Mouse (Mus musculus) neural tube, embryonic 12.5 days (tissue): Measurements from ENCODE around the gene Zfp871. TPM values are rescaled to one million over a fixed set of nuclear protein-coding genes. Genes with fewer than 3 reads are reported as not detected.

Experiments
- ATAC-seq: fragments of 200-750 bp; cut with Nextera tagmentation; 2 replicates; pipeline ENCODE4 v1.8.0; 2017; ENCODE audit warnings: low read depth, mild to moderate bottlenecking, moderate TSS enrichment, moderate library complexity; ENCODE audit not compliant: low FRiP score
- H3K27ac ChIP-seq: fragments of 300-500 bp; sonication (generic); 2 replicates; pipeline ENCODE4 v1.5.1; 2016
- H3K27me3 ChIP-seq: fragments of 300-500 bp; sonication (generic); replicated peaks from 2 replicates; pipeline ENCODE4 v1.6.1; 2016; ENCODE audit warnings: mild to moderate bottlenecking
- H3K36me3 ChIP-seq: fragments of 300-500 bp; sonication (generic); 2 replicates; pipeline ENCODE4 v1.6.1; 2016; ENCODE audit warnings: mild to moderate bottlenecking
- H3K4me1 ChIP-seq: fragments of 300-500 bp; sonication (generic); 2 replicates; pipeline ENCODE4 v1.6.1; 2016
- H3K4me2 ChIP-seq: fragments of 300-500 bp; sonication (generic); replicated peaks from 2 replicates; pipeline ENCODE4 v1.6.1; 2016; ENCODE audit warnings: mild to moderate bottlenecking
- H3K4me3 ChIP-seq: fragments of 300-500 bp; sonication (generic); 2 replicates; pipeline ENCODE4 v1.5.1; 2016
- H3K9ac ChIP-seq: fragments of 300-500 bp; sonication (generic); 2 replicates; pipeline ENCODE4 v1.6.1; 2016; ENCODE audit warnings: mild to moderate bottlenecking
- H3K9me3 ChIP-seq: fragments of 300-500 bp; sonication (generic); 2 replicates; pipeline ENCODE4 v1.6.1; 2016; ENCODE audit warnings: mild to moderate bottlenecking
- WGBS: fragments of 180-500 bp; shearing (Covaris S2); methylation state at CpG from one replicate; pipeline ENCODE4 v1.1.7; 2016; 5-methylcytosine and 5-hydroxymethylcytosine counted together
- polyA plus RNA-seq: library from polyadenylated mRNA; unstranded; fragments of >200 nt; fragmentation: Nextera tagmentation; extraction: Ambion mirVana; gene quantifications from 2 replicates; pipeline ENCODE4 v1.2.1, GENCODE M21; 2016

The Zfp871 gene
- 39.9 and 44.9 TPM in 2 replicates for polyA plus RNA-seq

DNA sequence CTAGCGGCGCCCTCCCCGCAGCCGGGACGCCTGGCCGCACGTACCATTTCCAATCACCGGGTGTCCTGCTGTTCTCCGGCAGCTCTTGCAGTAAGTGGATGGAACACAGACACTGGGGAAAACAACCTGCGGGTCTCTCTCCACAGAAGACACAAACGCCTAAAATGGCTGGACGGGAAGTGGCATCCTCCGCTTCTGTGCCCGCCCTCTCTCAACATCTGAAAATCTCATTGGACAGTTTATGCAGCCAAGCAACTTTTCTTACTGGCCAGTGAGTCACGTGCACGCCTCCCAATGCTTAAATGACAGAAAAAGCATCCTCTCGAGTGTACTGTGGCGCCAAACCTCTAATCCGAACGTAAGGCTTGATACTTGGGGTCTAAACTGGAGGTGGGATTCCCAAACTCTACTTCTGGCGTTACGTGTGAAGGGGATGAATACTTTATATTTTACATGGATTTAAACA is at the start of gene Zfp871:
Gene Zfp871, minus strand, starts transcription at position 194 of the 466 bp plus-strand sequence.
- peak within 1 kb of the TSS; percentile 93 for H3K4me3 ChIP-seq
- H3K4me1 ChIP-seq: peaks cover 20% of the 10 kb centered on the region
- H3K36me3 ChIP-seq: peaks cover 28% of the 10 kb centered on the region
- H3K9ac ChIP-seq: peak within 1 kb of the TSS; percentile 86
- peak; percentile 98 for ATAC-seq
- WGBS: under 1% methylated on average over 22 of the region's 22 CpGs
- peak within 1 kb of the TSS; percentile 79 for H3K27ac ChIP-seq
- H3K27me3 ChIP-seq: no peaks in the 10 kb centered on the region
- H3K4me2 ChIP-seq: peak within 1 kb of the TSS; percentile 68
- H3K9me3 ChIP-seq: peaks cover 8% of the 10 kb centered on the region; the same call in 1 of the 2 replicates

DNA sequence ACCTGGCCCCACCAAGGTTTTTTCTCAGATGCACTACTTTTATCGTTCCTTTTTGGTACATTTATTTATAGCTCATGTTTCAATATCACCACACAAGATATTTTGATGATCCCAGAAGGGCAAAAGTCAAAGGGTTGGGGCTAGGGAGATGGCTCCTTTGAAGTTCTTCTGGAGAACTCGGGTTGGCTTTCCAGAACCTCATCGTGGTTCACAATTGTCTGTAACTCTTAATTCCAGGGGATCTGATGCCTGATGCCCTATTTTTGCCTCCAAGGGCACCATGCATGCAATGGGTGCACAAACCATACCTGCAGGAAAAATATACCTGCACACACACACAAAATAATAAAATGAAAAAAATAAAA is 42.3 kb upstream of the Zfp871 start:
- Histone ChIP-seq H3K4me3 (peak overlapping the region; percentile 87), H3K4me1 (peaks cover 11% of the 10 kb centered on the region), H3K4me2 (peak overlapping the region; percentile 79), H3K9ac (no peak overlapping the region), H3K9me3 (no peaks in the 10 kb centered on the region), H3K36me3 (peaks cover 11% of the 10 kb centered on the region; the same call in 1 of the 2 replicates), H3K27me3 (no peaks in the 10 kb centered on the region), H3K27ac (no peak overlapping the region)
- 33% methylated on average over 3 of the region's 3 CpGs for WGBS
- ATAC-seq: 0 out of 2 replicates have a peak, but pooled peaks have one; percentile 5

DNA sequence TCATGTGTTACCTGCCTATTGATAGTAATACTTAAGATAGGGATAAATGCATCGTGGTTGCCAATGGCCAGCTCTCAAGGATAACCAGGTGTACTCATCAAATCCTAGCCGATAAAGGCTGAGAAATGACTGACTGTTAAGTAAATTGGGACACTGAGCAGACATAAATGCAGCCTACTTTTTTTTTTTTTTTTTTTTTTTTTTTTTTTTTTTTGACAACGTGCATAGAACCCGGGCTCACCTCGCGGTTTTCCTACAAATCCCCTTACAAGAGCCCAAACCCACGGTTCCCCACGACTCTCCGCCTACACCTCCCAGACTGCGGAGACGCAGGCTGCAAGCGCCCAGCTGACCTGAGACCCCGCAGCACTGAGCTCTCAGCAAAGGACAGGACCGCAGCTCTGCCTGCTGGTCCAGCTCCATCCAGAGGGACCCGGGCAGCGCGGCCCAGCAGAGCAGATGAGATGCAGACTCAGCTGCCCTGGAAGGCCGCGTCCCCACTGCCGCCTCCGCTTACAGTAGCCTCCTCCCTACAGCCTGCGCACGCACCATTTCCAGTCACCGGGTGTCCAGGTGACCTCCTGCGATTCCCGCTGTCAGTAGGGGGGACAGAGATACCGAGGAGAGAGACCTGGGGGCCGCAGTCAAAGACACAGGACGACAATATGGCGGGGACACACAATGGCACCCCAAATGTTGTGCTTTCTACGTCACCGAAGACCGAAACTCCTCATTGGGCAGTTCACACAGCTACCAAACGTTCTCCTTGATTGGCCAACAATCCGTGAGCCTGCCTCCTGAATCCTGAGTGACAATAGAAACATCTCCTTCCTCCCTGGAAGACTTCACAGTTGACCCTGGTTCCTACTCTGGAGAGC is 41.7 kb upstream of the Zfp871 start, which contains the start of gene Zfp799:
Gene Zfp799, minus strand, starts transcription at position 722 of the 878 bp plus-strand sequence.
- peak within 1 kb of the TSS; percentile 87 for H3K4me3 ChIP-seq
- peak within 1 kb of the TSS; percentile 94 for H3K9ac ChIP-seq
- H3K9me3 ChIP-seq: no peaks in the 10 kb centered on the region
- no peaks in the 10 kb centered on the region for H3K27me3 ChIP-seq
- H3K4me2 ChIP-seq: peak within 1 kb of the TSS; percentile 79
- peaks cover 11% of the 10 kb centered on the region for H3K4me1 ChIP-seq
- WGBS: 2% methylated on average over 35 of the region's 35 CpGs
- ATAC-seq: peak; percentile 99
- H3K36me3 ChIP-seq: peaks cover 15% of the 10 kb centered on the region
- H3K27ac ChIP-seq: peak within 1 kb of the TSS; percentile 32; the same call in 1 of the 2 replicates

DNA sequence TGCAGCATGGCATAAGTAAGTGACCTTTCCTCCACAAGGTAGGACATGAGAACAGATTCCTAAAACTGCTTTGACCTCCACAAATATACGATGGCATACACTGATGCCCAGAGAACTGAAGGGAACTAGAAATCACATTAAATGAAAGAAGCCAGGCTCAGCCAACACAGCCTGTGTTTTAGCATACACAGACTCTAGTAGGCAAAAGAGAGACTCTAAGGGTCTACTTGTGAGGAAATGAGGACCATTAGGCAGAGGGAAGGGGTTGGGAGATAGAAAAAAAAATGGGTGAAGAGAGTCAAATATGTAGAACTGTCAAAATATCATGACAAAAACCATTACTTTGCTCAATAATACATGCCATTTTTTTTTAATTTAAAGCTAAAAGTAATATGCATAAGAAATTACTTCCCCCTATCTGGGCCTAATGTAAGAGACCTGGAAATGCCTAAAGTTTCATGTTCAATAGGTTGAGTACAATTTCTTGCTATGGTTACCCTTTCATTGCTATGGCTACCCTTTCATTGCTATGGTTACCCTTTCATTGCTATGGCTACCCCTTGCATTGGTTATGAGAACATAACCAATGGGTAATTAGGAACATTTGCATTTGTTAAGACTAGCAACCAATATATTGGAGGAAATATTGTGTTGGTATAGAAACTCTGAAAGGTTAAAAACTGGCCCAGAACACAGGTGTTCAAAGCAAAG is 28.1 kb upstream of the Zfp871 start:
- no peak for ATAC-seq
- no peak overlapping the region for H3K27ac ChIP-seq
- H3K4me1 ChIP-seq: peaks cover 5% of the 10 kb centered on the region; the same call in 1 of the 2 replicates
- H3K36me3 ChIP-seq: peaks cover 40% of the 10 kb centered on the region
- H3K9ac ChIP-seq: no peak overlapping the region
- no peak overlapping the region for H3K4me3 ChIP-seq
- H3K9me3 ChIP-seq: no peaks in the 10 kb centered on the region
- WGBS: 84% methylated on average over 1 of the region's 1 CpGs
- H3K27me3 ChIP-seq: no peaks in the 10 kb centered on the region
- no peak overlapping the region for H3K4me2 ChIP-seq

DNA sequence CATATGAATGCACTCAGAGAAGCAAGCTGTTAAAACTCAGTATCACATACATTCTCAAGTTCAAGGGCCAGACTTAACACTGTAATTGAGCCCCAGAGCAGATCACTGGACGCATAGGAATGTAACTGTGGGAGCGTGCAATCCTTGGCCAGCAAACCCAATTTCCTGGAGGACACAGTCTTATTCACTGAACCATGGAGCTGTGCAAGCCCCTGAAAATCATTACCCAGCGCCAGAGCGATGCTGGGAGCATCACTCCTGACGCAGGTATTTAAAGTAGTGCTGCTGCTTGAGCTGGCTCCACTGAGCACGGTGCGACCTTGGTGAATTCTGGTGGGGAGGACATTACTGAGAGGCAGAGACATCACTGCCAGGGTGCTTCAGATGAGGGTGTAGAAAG is 26.0 kb upstream of the Zfp871 start:
- H3K9me3 ChIP-seq: no peaks in the 10 kb centered on the region
- H3K4me3 ChIP-seq: no peak overlapping the region
- no peak overlapping the region for H3K9ac ChIP-seq
- no peak overlapping the region for H3K4me2 ChIP-seq
- peaks cover 9% of the 10 kb centered on the region; the same call in 1 of the 2 replicates for H3K4me1 ChIP-seq
- WGBS: 77% methylated on average over 7 of the region's 7 CpGs
- no peaks in the 10 kb centered on the region for H3K27me3 ChIP-seq
- H3K27ac ChIP-seq: no peak overlapping the region
- ATAC-seq: no peak
- H3K36me3 ChIP-seq: peaks cover 22% of the 10 kb centered on the region

DNA sequence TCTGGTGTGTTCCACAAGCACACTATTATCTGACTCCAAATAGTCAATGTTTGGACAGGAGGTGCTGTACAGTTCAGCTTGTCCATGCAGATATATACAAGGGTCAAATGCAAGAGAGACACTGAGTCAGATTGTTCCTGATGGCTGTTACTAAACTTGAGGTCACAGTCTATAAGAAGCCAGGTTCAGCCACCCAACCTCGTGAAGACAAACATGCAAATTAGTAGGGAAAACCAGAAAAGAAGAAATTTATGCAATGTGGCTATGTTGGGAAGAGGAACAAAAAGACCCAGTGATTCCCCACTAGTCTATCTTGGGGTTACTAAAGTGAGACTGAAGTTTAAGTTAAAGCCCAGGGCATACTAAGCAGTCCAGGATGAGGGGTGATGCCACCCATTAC is 22.6 kb upstream of the Zfp871 start:
- no peak overlapping the region for H3K27ac ChIP-seq
- peak overlapping the region; percentile 66; the same call in 1 of the 2 replicates for H3K4me2 ChIP-seq
- ATAC-seq: no peak
- H3K4me3 ChIP-seq: no peak overlapping the region
- 32% methylated on average over 1 of the region's 1 CpGs for WGBS
- H3K9me3 ChIP-seq: no peaks in the 10 kb centered on the region
- no peaks in the 10 kb centered on the region for H3K27me3 ChIP-seq
- H3K4me1 ChIP-seq: peaks cover 23% of the 10 kb centered on the region; the same call in 1 of the 2 replicates
- no peak overlapping the region for H3K9ac ChIP-seq
- peaks cover 4% of the 10 kb centered on the region; the same call in 1 of the 2 replicates for H3K36me3 ChIP-seq

DNA sequence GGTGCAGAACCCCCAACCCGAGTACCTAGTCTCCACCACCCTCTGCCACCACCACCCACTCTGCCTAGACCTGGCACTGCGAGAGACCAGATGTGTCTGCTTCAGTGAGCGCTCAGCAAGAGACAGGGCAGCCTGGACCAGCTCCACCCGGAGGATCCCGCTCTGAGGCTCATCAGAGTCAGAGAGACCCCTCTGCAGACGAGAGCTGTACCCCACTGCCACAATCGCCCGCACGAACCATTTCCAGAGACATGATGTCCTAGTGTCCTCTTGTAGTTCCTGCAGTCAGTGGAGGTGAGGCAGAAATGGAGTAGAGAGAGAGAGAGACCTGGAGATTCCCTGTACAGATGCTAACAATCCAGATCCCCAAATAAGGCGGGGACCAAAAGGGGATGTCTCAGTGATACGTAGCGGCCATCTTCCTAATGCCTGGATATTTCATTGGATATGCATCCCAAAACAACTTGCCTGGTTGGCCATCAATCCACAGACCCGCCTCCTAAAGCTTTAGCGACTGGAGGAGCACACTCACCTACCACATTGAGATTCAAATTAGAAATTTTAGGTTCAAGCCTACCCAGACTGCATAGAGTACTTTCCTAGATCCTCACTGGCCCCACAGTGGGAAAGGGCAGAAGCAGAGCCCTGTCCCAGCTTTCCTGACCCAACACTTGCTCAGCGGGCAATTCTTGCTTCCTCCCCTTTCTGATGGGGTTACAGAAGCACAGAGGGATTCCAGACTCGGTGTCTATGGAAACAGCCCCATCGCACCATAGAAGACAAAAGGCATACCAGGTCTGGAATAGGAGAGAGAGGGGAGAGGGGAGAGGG is 21.7 kb upstream of the Zfp871 start, which contains the start of gene Zfp811:
Gene Zfp811, minus strand, starts transcription at position 388 of the 831 bp plus-strand sequence.
- Histone ChIP-seq H3K27me3 (no peaks in the 10 kb centered on the region), H3K4me2 (peak within 1 kb of the TSS; percentile 66), H3K36me3 (peaks cover 1% of the 10 kb centered on the region; the same call in 1 of the 2 replicates), H3K4me1 (peaks cover 23% of the 10 kb centered on the region; the same call in 1 of the 2 replicates), H3K27ac (peak within 1 kb of the TSS; percentile 88), H3K9ac (peak within 1 kb of the TSS; percentile 74), H3K9me3 (no peaks in the 10 kb centered on the region), H3K4me3 (peak within 1 kb of the TSS; percentile 52)
- 1% methylated on average over 17 of the region's 17 CpGs for WGBS
- ATAC-seq: peak; percentile 94

DNA sequence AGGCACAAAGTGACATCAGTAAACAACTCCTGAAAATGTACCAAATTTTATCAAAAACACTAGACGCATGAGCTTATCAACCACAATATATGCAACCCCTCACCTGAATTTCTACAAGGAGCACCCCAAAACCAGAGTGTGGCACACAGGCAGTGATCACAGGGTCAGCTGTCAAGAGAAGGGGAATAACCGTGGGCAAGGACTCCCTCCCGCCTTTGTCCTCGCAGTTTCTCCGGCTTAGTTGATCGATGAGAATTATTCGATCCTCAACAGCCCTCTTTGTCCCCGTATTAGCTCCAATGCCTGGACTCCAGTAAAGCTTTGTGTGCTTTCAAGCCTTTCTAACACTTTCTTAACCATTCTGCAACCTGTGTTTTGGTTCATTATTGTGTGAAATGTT is 20.8 kb upstream of the Zfp871 start:
- Histone ChIP-seq H3K9ac (peak overlapping the region; percentile 74), H3K4me3 (peak overlapping the region; percentile 52), H3K4me2 (peak overlapping the region; percentile 66), H3K27ac (peak overlapping the region; percentile 88), H3K4me1 (peaks cover 23% of the 10 kb centered on the region; the same call in 1 of the 2 replicates), H3K9me3 (no peaks in the 10 kb centered on the region), H3K36me3 (no peaks in the 10 kb centered on the region), H3K27me3 (no peaks in the 10 kb centered on the region)
- WGBS: 6% methylated on average over 8 of the region's 8 CpGs
- ATAC-seq: 0 out of 2 replicates have a peak, but pooled peaks have one; percentile 22

DNA sequence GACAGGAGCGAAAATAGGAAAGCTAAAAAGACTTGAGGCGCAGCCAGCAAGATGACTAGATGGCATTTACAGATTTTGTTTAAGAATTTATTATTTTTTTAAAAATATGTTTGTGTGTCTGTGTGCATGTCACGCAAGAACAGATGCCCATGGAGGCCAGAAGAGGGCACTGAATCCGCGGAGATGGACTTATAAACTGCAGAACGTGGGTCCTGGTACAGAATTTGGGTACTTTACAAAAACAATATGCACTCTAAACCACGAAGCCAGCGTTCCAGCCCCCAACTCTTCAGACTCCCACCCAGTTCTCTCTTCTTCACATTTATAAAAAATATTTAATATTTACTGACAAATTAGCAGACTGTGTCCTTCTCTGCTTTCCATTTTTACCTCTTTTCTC is 1.2 kb upstream of the Zfp871 start:
- Histone ChIP-seq H3K4me3 (no peak overlapping the region), H3K27me3 (no peaks in the 10 kb centered on the region), H3K9ac (no peak overlapping the region), H3K36me3 (peaks cover 16% of the 10 kb centered on the region), H3K4me1 (peaks cover 20% of the 10 kb centered on the region), H3K9me3 (no peaks in the 10 kb centered on the region), H3K27ac (no peak overlapping the region), H3K4me2 (peak overlapping the region; percentile 68; the same call in 1 of the 2 replicates)
- no peak for ATAC-seq
- WGBS: 73% methylated on average over 8 of the region's 8 CpGs

DNA sequence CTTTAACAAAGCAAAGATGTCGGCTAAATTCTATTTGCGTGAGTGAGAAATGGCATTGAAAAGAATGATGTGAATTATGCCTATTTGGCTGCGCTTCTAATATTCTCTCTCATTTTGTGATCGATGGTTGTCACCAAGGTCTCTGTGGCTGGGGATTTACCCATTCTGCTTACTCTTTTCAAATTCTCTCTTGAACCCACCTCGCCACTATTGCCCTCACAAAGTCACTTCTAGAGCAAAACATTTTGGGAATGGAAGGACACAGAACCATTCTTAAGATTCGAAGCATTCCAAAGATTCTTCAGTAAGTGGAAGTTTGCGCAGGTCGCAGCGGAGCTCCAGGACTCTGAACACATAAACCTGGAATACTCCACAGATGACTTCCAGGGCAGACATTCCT is 489 bp upstream of the Zfp871 start:
- Histone ChIP-seq H3K27me3 (no peaks in the 10 kb centered on the region), H3K36me3 (peaks cover 23% of the 10 kb centered on the region), H3K9ac (0 out of 2 replicates have a peak overlapping the region, but pooled peaks have one; percentile 41), H3K4me2 (peak overlapping the region; percentile 68), H3K9me3 (peaks cover 6% of the 10 kb centered on the region; the same call in 1 of the 2 replicates), H3K4me3 (peak overlapping the region; percentile 93), H3K4me1 (peaks cover 20% of the 10 kb centered on the region), H3K27ac (no peak overlapping the region)
- 13% methylated on average over 9 of the region's 9 CpGs for WGBS
- ATAC-seq: 0 out of 2 replicates have a peak, but pooled peaks have one; percentile 1
